ENCODE assay signal across 8 mouse cellular contexts in genomic region chr1:63730240-63730771, GRCm38 (mm10). TPM values are rescaled to one million over a fixed set of nuclear protein-coding genes. Genes with fewer than 3 reads are reported as not detected.
DNase-seq lines count a peak whose midpoint lies in the region; ATAC-seq and TF ChIP-seq lines count a peak whose summit lies in the region.

Mdh1b (minus strand) TSS chr1:63730318.
Fastkd2 (plus strand) TSS chr1:63730614.

- ATAC-seq in Patski, result peak; percentile 68
- ATAC-seq in hindbrain, embryonic 13.5 days (ENCODE audit: low FRiP score), result peak; percentile 96

- peak within 1 kb of the TSS; percentile 68 for H3K4me3 ChIP-seq in hindbrain, embryonic 13.5 days

- peak within 1 kb of the TSS; percentile 61 for H3K4me2 ChIP-seq in hindbrain, embryonic 13.5 days

- no peak for TF ChIP-seq CTCF in Patski (IDR thresholded peaks at IDR 0.05)

- DNase-seq in Patski (ENCODE audit: low read depth, low spot score), result peak; percentile 68
- DNase-seq in cerebellum, postnatal 14 days, result peak; percentile 90 to 94
- DNase-seq in frontal cortex, postnatal 14 days (ENCODE audit: low spot score in 2 of 2), result peak; percentile 86 to 88
- DNase-seq in layer of hippocampus, postnatal 25 days (ENCODE audit: extremely low spot score in 1 of 2, low spot score in 1 of 2), result peak; percentile 78
- peak; percentile 93 for DNase-seq in lung, postnatal 25 days (ENCODE audit: low spot score)
- DNase-seq in retina, embryonic 14.5 days (ENCODE audit: low spot score), result peak; percentile 96
- peak; percentile 84 for DNase-seq in thymus, postnatal 4 days

- H3K9me3 ChIP-seq in hindbrain, embryonic 13.5 days, result no peaks in the 10 kb centered on the region

- H3K9ac ChIP-seq in hindbrain, embryonic 13.5 days, result peak within 1 kb of the TSS; percentile 76

- H3K36me3 ChIP-seq in hindbrain, embryonic 13.5 days, result no peaks in the 10 kb centered on the region

- POLR2A ChIA-PET in Patski (lab: Charles Lee), result no interaction called here

- under 1% methylated on average over 31 of the region's 31 CpGs for WGBS in hindbrain, embryonic 13.5 days

- H3K4me1 ChIP-seq in hindbrain, embryonic 13.5 days (replicated peaks), result peaks cover 25% of the 10 kb centered on the region

- CTCF ChIA-PET in Patski (lab: Charles Lee), result no interaction called here

- no peak within 1 kb of the TSS for H3K27ac ChIP-seq in hindbrain, embryonic 13.5 days

- in situ Hi-C loops in Patski (cut with MboI; ENCODE audit: low pct_unique_long_range_greater_than_20kb), result no loop called here

- H3K27me3 ChIP-seq in Patski, result peaks cover 24% of the 10 kb centered on the region
- peaks cover 12% of the 10 kb centered on the region; the same call in 1 of the 2 replicates for H3K27me3 ChIP-seq in hindbrain, embryonic 13.5 days

RNA-seq across cellular contexts. Expression of gene Mdh1b, which starts in this region (rescaled TPM):
- polyA plus RNA-seq in Patski (2021), result 0.15 TPM
- polyA plus RNA-seq in hindbrain, embryonic 13.5 days (2015; fragmentation: Nextera tagmentation; extraction: Ambion mirVana), result 0.48 and 0.87 TPM in 2 replicates
- under 1 TPM; 0.66 to 0.70 TPM for total RNA-seq in layer of hippocampus, postnatal 25 days (2021)

RNA-seq across cellular contexts. Expression of gene Fastkd2, which starts in this region (rescaled TPM):
- polyA plus RNA-seq in Patski (2021), result 28.5 TPM
- 38.5 and 38.6 TPM in 2 replicates for polyA plus RNA-seq in hindbrain, embryonic 13.5 days (2015; fragmentation: Nextera tagmentation; extraction: Ambion mirVana)
- 10 to 100 TPM; 22.3 to 22.7 TPM for total RNA-seq in layer of hippocampus, postnatal 25 days (2021)
